20 mouse cellular contexts compared by ENCODE assay signal in genomic region chr2:26438373-26438772, GRCm38 (mm10). TPM values are rescaled to one million over a fixed set of nuclear protein-coding genes. Genes with fewer than 3 reads are reported as not detected.
A peak's percentile ranks its signal among the peaks of the same experiment; 100 is the strongest.
DNase-seq lines count a peak whose midpoint lies in the region; ATAC-seq and TF ChIP-seq lines count a peak whose summit lies in the region.
"Had no signal": no experiment of that assay in that cellular context is flagged by ENCODE, and none has a peak within 500 bp of the region (broad histone marks: within the 10 kb centered on the region; RNA-seq: fewer than 3 reads in every experiment).

No protein-coding gene starts in this region.

- H3K4me2 ChIP-seq in hindbrain, embryonic 13.5 days = no peak overlapping the region
- no peak overlapping the region for H3K4me2 ChIP-seq in neural tube, embryonic 11.5 days (ENCODE audit: low read depth)
- no peak overlapping the region for H3K4me2 ChIP-seq in limb, embryonic 14.5 days (replicated peaks; ENCODE audit: low read depth, low read length, severe bottlenecking)
- H3K4me2 ChIP-seq: heart, embryonic 13.5 days; hindbrain, embryonic 14.5 days; liver, embryonic 15.5 days; midbrain, embryonic 15.5 days had no signal

- H3K4me1 ChIP-seq in hindbrain, embryonic 13.5 days (replicated peaks) = peaks cover 32% of the 10 kb centered on the region
- H3K4me1 ChIP-seq in hindbrain, embryonic 10.5 days (replicated peaks) = peaks cover 16% of the 10 kb centered on the region
- H3K4me1 ChIP-seq in neural tube, embryonic 11.5 days (ENCODE audit: control insufficient read depth, insufficient read depth, low read length) = no peaks in the 10 kb centered on the region; the same call in 1 of the 2 replicates
- H3K4me1 ChIP-seq in limb, embryonic 14.5 days (ENCODE audit: control insufficient read depth, insufficient read depth, low read length) = peaks cover 5% of the 10 kb centered on the region

- no peak overlapping the region for H3K27ac ChIP-seq in hindbrain, embryonic 13.5 days
- H3K27ac ChIP-seq in hindbrain, embryonic 10.5 days = no peak overlapping the region
- no peak overlapping the region for H3K27ac ChIP-seq in neural tube, embryonic 11.5 days (ENCODE audit: low read depth, low read length)
- H3K27ac ChIP-seq in limb, embryonic 14.5 days (replicated peaks; ENCODE audit: low read depth, low read length) = no peak overlapping the region
- H3K27ac ChIP-seq: forebrain, embryonic 10.5 days; heart, embryonic 13.5 days; hindbrain, embryonic 14.5 days; liver, embryonic 15.5 days; midbrain, embryonic 15.5 days had no signal

- no peak overlapping the region for H3K4me3 ChIP-seq in hindbrain, embryonic 13.5 days
- H3K4me3 ChIP-seq in hindbrain, embryonic 10.5 days = no peak overlapping the region
- no peak overlapping the region for H3K4me3 ChIP-seq in neural tube, embryonic 11.5 days (ENCODE audit: low read depth, low read length)
- no peak overlapping the region for H3K4me3 ChIP-seq in limb, embryonic 14.5 days (replicated peaks; ENCODE audit: low read length)
- H3K4me3 ChIP-seq: forebrain, embryonic 10.5 days; heart, embryonic 13.5 days; liver, embryonic 15.5 days; midbrain, embryonic 15.5 days had no signal

- 89% methylated on average over 7 of the region's 7 CpGs for WGBS in hindbrain, embryonic 13.5 days
- WGBS in hindbrain, embryonic 10.5 days = 90% methylated on average over 7 of the region's 7 CpGs
- 97% methylated on average over 7 of the region's 7 CpGs for WGBS in neural tube, embryonic 11.5 days
- WGBS in limb, embryonic 14.5 days = 90% methylated on average over 7 of the region's 7 CpGs

- ATAC-seq in hindbrain, embryonic 13.5 days (ENCODE audit: low FRiP score) = no peak
- ATAC-seq in neural tube, embryonic 11.5 days (ENCODE audit: insufficient read depth, low FRiP score, low TSS enrichment) = no peak
- 0 out of 2 replicates have a peak, but pooled peaks have one; percentile 20 for ATAC-seq in limb, embryonic 14.5 days (ENCODE audit: low FRiP score, low read depth)
- ATAC-seq: activated CD4-positive, CD25-positive, alpha-beta regulatory T cell, adult 4 months; inflammation-experienced regulatory T-cells, adult 6 months; midbrain, embryonic 15.5 days had no signal

- H3K27me3 ChIP-seq in hindbrain, embryonic 13.5 days = no peaks in the 10 kb centered on the region
- H3K27me3 ChIP-seq in hindbrain, embryonic 10.5 days (ENCODE audit: insufficient read depth, poor library complexity, severe bottlenecking) = no peaks in the 10 kb centered on the region
- H3K27me3 ChIP-seq in neural tube, embryonic 11.5 days (ENCODE audit: control insufficient read depth, insufficient read depth, low read length) = no peaks in the 10 kb centered on the region
- no peaks in the 10 kb centered on the region for H3K27me3 ChIP-seq in limb, embryonic 14.5 days (ENCODE audit: control insufficient read depth, insufficient read depth, low read length)
- H3K27me3 ChIP-seq: heart, embryonic 13.5 days; liver, embryonic 15.5 days; midbrain, embryonic 15.5 days had no signal

- H3K9ac ChIP-seq in hindbrain, embryonic 13.5 days = peak overlapping the region; percentile 24; the same call in 1 of the 2 replicates
- H3K9ac ChIP-seq in neural tube, embryonic 11.5 days (ENCODE audit: low read length) = no peak overlapping the region
- H3K9ac ChIP-seq in limb, embryonic 14.5 days (ENCODE audit: low read depth, low read length, severe bottlenecking) = 0 out of 2 replicates have a peak overlapping the region, but pooled peaks have one; percentile 28
- H3K9ac ChIP-seq: heart, embryonic 13.5 days; hindbrain, embryonic 14.5 days; liver, embryonic 15.5 days; midbrain, embryonic 15.5 days had no signal

- TF ChIP-seq POLR2A in limb, embryonic 14.5 days (IDR thresholded peaks at IDR 0.05; ENCODE audit: borderline replicate concordance, extremely low read depth, insufficient read depth, insufficient read length) = no peak

- H3K9me3 ChIP-seq in hindbrain, embryonic 13.5 days = no peaks in the 10 kb centered on the region
- no peaks in the 10 kb centered on the region for H3K9me3 ChIP-seq in hindbrain, embryonic 10.5 days
- H3K9me3 ChIP-seq in neural tube, embryonic 11.5 days (ENCODE audit: control insufficient read depth, low read length) = no peaks in the 10 kb centered on the region
- H3K9me3 ChIP-seq in limb, embryonic 14.5 days (ENCODE audit: control insufficient read depth, low read length) = no peaks in the 10 kb centered on the region
- H3K9me3 ChIP-seq: forebrain, embryonic 10.5 days; heart, embryonic 13.5 days; liver, embryonic 15.5 days; midbrain, embryonic 15.5 days had no signal

- H3K36me3 ChIP-seq in hindbrain, embryonic 13.5 days = peaks cover 73% of the 10 kb centered on the region
- H3K36me3 ChIP-seq in hindbrain, embryonic 10.5 days = peaks cover 77% of the 10 kb centered on the region
- H3K36me3 ChIP-seq in neural tube, embryonic 11.5 days (ENCODE audit: control insufficient read depth, insufficient read depth, low read length) = peaks cover 19% of the 10 kb centered on the region
- H3K36me3 ChIP-seq in limb, embryonic 14.5 days (ENCODE audit: control insufficient read depth, insufficient read depth, low read length) = peaks cover 73% of the 10 kb centered on the region

- DNase-seq in hindbrain, embryonic 10.5 days (ENCODE audit: low spot score) = no peak
- DNase-seq in neural tube, embryonic 11.5 days (ENCODE audit: low spot score) = peak; percentile 7
- DNase-seq in neural tube, embryonic 10.5 days (ENCODE audit: extremely low spot score, low spot score) = no peak
- peak; percentile 15 for DNase-seq in limb, embryonic 14.5 days (ENCODE audit: low spot score)
- DNase-seq in left cerebral cortex, adult 18-20 months (ENCODE audit: low spot score in 2 of 2) = no peak
- DNase-seq in adrenal gland, postnatal 10 days = no peak
- DNase-seq: adrenal gland, postnatal 14 days; cerebellum, adult 2 months; cerebellum, postnatal 25 days; kidney, adult 18-20 months; right cerebral cortex, postnatal 14 days; thymus, postnatal 14 days had no signal

RNA-seq across cellular contexts. Expression of gene Sec16a, which starts 6.6 kb away (rescaled TPM):
- polyA plus RNA-seq in hindbrain, embryonic 13.5 days (2015; fragmentation: Nextera tagmentation; extraction: Ambion mirVana) = 18.3 and 18.5 TPM in 2 replicates
- 25.2 and 28.9 TPM in 2 replicates for polyA plus RNA-seq in hindbrain, embryonic 10.5 days (2016; fragmentation: Nextera tagmentation; extraction: Ambion mirVana)
- polyA plus RNA-seq in neural tube, embryonic 11.5 days (2014; fragmentation: Nextera tagmentation; extraction: Ambion mirVana) = 40.2 and 40.5 TPM in 2 replicates
- polyA plus RNA-seq in limb, embryonic 14.5 days (2012; rRNA removed) = 62.5 and 73.3 TPM in 2 replicates
- polyA plus RNA-seq in limb, embryonic 14.5 days (2014; fragmentation: Nextera tagmentation; extraction: Ambion mirVana) = 47.1 and 47.6 TPM in 2 replicates
- 10 to 100 TPM; 42.7 to 46.0 TPM for total RNA-seq in left cerebral cortex, adult 18-20 months (2021)
- 10 to 100 TPM; 47.6 to 48.4 TPM for total RNA-seq in adrenal gland, postnatal 10 days (2021)

RNA-seq across cellular contexts. Expression of gene Inpp5e, which starts 29.4 kb away (rescaled TPM):
- 24.9 and 27.0 TPM in 2 replicates for polyA plus RNA-seq in hindbrain, embryonic 13.5 days (2015; fragmentation: Nextera tagmentation; extraction: Ambion mirVana)
- polyA plus RNA-seq in hindbrain, embryonic 10.5 days (2016; fragmentation: Nextera tagmentation; extraction: Ambion mirVana) = 23.8 and 29.7 TPM in 2 replicates
- polyA plus RNA-seq in neural tube, embryonic 11.5 days (2014; fragmentation: Nextera tagmentation; extraction: Ambion mirVana) = 25.4 and 26.2 TPM in 2 replicates
- 36.7 and 43.2 TPM in 2 replicates for polyA plus RNA-seq in limb, embryonic 14.5 days (2012; rRNA removed)
- polyA plus RNA-seq in limb, embryonic 14.5 days (2014; fragmentation: Nextera tagmentation; extraction: Ambion mirVana) = 16.4 and 20.1 TPM in 2 replicates
- total RNA-seq in left cerebral cortex, adult 18-20 months (2021) = 10 to 100 TPM; 21.5 to 22.8 TPM
- total RNA-seq in adrenal gland, postnatal 10 days (2021) = 10 to 100 TPM; 17.0 to 22.5 TPM

RNA-seq across cellular contexts. Expression of gene Pmpca, which starts 49.2 kb away (rescaled TPM):
- polyA plus RNA-seq in hindbrain, embryonic 13.5 days (2015; fragmentation: Nextera tagmentation; extraction: Ambion mirVana) = 94.3 and 95.6 TPM in 2 replicates
- polyA plus RNA-seq in hindbrain, embryonic 10.5 days (2016; fragmentation: Nextera tagmentation; extraction: Ambion mirVana) = 132 and 139 TPM in 2 replicates
- polyA plus RNA-seq in neural tube, embryonic 11.5 days (2014; fragmentation: Nextera tagmentation; extraction: Ambion mirVana) = 113 and 117 TPM in 2 replicates
- polyA plus RNA-seq in limb, embryonic 14.5 days (2012; rRNA removed) = 106 and 108 TPM in 2 replicates
- 72.3 and 78.9 TPM in 2 replicates for polyA plus RNA-seq in limb, embryonic 14.5 days (2014; fragmentation: Nextera tagmentation; extraction: Ambion mirVana)
- 10 to 100 TPM; 91.5 to 95.8 TPM for total RNA-seq in left cerebral cortex, adult 18-20 months (2021)
- total RNA-seq in adrenal gland, postnatal 10 days (2021) = 100 to 1,000 TPM; 125 to 129 TPM

RNA-seq across cellular contexts. Expression of gene Entr1, which starts 49.3 kb away (rescaled TPM):
- polyA plus RNA-seq in hindbrain, embryonic 13.5 days (2015; fragmentation: Nextera tagmentation; extraction: Ambion mirVana) = 154 and 162 TPM in 2 replicates
- polyA plus RNA-seq in hindbrain, embryonic 10.5 days (2016; fragmentation: Nextera tagmentation; extraction: Ambion mirVana) = 136 and 141 TPM in 2 replicates
- polyA plus RNA-seq in neural tube, embryonic 11.5 days (2014; fragmentation: Nextera tagmentation; extraction: Ambion mirVana) = 126 and 145 TPM in 2 replicates
- polyA plus RNA-seq in limb, embryonic 14.5 days (2012; rRNA removed) = 217 and 222 TPM in 2 replicates
- polyA plus RNA-seq in limb, embryonic 14.5 days (2014; fragmentation: Nextera tagmentation; extraction: Ambion mirVana) = 120 and 124 TPM in 2 replicates
- total RNA-seq in left cerebral cortex, adult 18-20 months (2021) = 100 to 1,000 TPM; 139 to 145 TPM
- total RNA-seq in adrenal gland, postnatal 10 days (2021) = 10 to 100 TPM; 76.5 to 78.7 TPM

RNA-seq across cellular contexts. Expression of gene Snapc4, which starts 57.9 kb away (rescaled TPM):
- 27.8 and 35.2 TPM in 2 replicates for polyA plus RNA-seq in hindbrain, embryonic 13.5 days (2015; fragmentation: Nextera tagmentation; extraction: Ambion mirVana)
- 35.3 and 35.5 TPM in 2 replicates for polyA plus RNA-seq in hindbrain, embryonic 10.5 days (2016; fragmentation: Nextera tagmentation; extraction: Ambion mirVana)
- polyA plus RNA-seq in neural tube, embryonic 11.5 days (2014; fragmentation: Nextera tagmentation; extraction: Ambion mirVana) = 26.5 and 26.9 TPM in 2 replicates
- polyA plus RNA-seq in limb, embryonic 14.5 days (2012; rRNA removed) = 53.2 and 61.3 TPM in 2 replicates
- 22.7 and 30.5 TPM in 2 replicates for polyA plus RNA-seq in limb, embryonic 14.5 days (2014; fragmentation: Nextera tagmentation; extraction: Ambion mirVana)
- total RNA-seq in left cerebral cortex, adult 18-20 months (2021) = 10 to 100 TPM; 51.8 to 69.8 TPM
- total RNA-seq in adrenal gland, postnatal 10 days (2021) = 10 to 100 TPM; 19.6 to 33.0 TPM

Comparison
In these comparisons a context has a peak if more than half of its experiments do, and no peak if none do; other contexts are left out.
1. DNase-seq: peak in neural tube, embryonic 11.5 days (single experiment) and limb, embryonic 14.5 days (single experiment); none in hindbrain, embryonic 10.5 days (single experiment), neural tube, embryonic 10.5 days (single experiment), left cerebral cortex, adult 18-20 months (0 of 2) and adrenal gland, postnatal 10 days (single experiment).